Mouse (Mus musculus): Measurements from ENCODE around the gene Kmt5b.

- TF ChIP-seq CTCF (IDR thresholded peaks at IDR 0.05; ENCODE audit: control insufficient read depth, insufficient read depth, insufficient replicate concordance, low read depth, low read length) = no peak
- no peak for TF ChIP-seq POLR2A (IDR thresholded peaks at IDR 0.05; ENCODE audit: control insufficient read depth, low read depth, low read length)
These were observed 69.6 kb downstream of the Kmt5b start for GRCm38 (mm10) chr19:3836791-3837190.

Measured in testis, adult 2 months (tissue).